Mouse (Mus musculus) thymus, postnatal 10 days (tissue): Measurements from ENCODE around the gene P4htm.

Source experiments
- DNase-seq, 2 experiments: peaks; one replicate each; pipeline ENCODE4 v3.0.0; 2021; ENCODE audit warnings: low spot score in 2 of 2

P4htm gene

GRCm38 (mm10) chr9:108577934-108578544, 19.4 kb downstream of the P4htm start:
- peak in 1 of 2 experiments; percentile 44 for DNase-seq

GRCm38 (mm10) chr9:108577025-108577424, 20.4 kb downstream of the P4htm start:
- no peak for DNase-seq

GRCm38 (mm10) chr9:108575321-108576297, 21.9 kb downstream of the P4htm start:
- no peak for DNase-seq

GRCm38 (mm10) chr9:108574921-108575320, 22.5 kb downstream of the P4htm start:
- no peak for DNase-seq

- DNase-seq = peak; percentile 57 to 74
These were observed 23.4 kb downstream of the P4htm start for GRCm38 (mm10) chr9:108573774-108574690.

- DNase-seq = no peak
These were observed 25.1 kb downstream of the P4htm start for GRCm38 (mm10) chr9:108572321-108572720.

- DNase-seq = no peak
These were observed 26.0 kb downstream of the P4htm start for GRCm38 (mm10) chr9:108571401-108571973.

- peak; percentile 87 to 92 for DNase-seq
These were observed 27.1 kb downstream of the P4htm start for GRCm38 (mm10) chr9:108570207-108570896.

GRCm38 (mm10) chr9:108569381-108570206, 27.9 kb downstream of the P4htm start, which contains the start of gene Dalrd3:
Gene Dalrd3, plus strand, starts transcription at chr9:108569886.
- DNase-seq = peak; percentile 81 to 84

- no peak for DNase-seq
These were observed 29.0 kb downstream of the P4htm start for GRCm38 (mm10) chr9:108568511-108568921.

- no peak for DNase-seq
These were observed 29.5 kb downstream of the P4htm start for GRCm38 (mm10) chr9:108567931-108568419.

- DNase-seq = peak; percentile 96 to 97
These were observed 30.4 kb downstream of the P4htm start, which contains the start of gene Ndufaf3 for GRCm38 (mm10) chr9:108566815-108567776. Gene Ndufaf3, minus strand, starts transcription at chr9:108567434.

- DNase-seq = no peak
These were observed 31.3 kb downstream of the P4htm start for GRCm38 (mm10) chr9:108565881-108566814.

- DNase-seq = no peak
These were observed 33.3 kb downstream of the P4htm start for GRCm38 (mm10) chr9:108564131-108564530.

- no peak for DNase-seq
These were observed 33.8 kb downstream of the P4htm start for GRCm38 (mm10) chr9:108563671-108564070.

- DNase-seq = peak; percentile 86 to 89
These were observed 37.1 kb downstream of the P4htm start, which contains the start of gene Impdh2 for GRCm38 (mm10) chr9:108560227-108560841. Gene Impdh2, plus strand, starts transcription at chr9:108560286.

GRCm38 (mm10) chr9:108559169-108559568, 38.3 kb downstream of the P4htm start:
- no peak for DNase-seq
